Mouse (Mus musculus) forebrain, embryonic 14.5 days (tissue): ENCODE data around the gene Gabrb1. TPM values are rescaled to one million over a fixed set of nuclear protein-coding genes. Genes with fewer than 3 reads are reported as not detected.
"Not testable (repeated sequence)": the region's sequence is repeated elsewhere in the genome, so short reads cannot be mapped to it uniquely, and the experiment has no call there.

Experiments
- ATAC-seq: fragments of 200-750 bp; cut with Nextera tagmentation; 2 replicates; pipeline ENCODE4 v1.8.0; 2017; ENCODE audit warnings: mild to moderate bottlenecking, moderate library complexity
- DNase-seq: peaks from one replicate; pipeline ENCODE4 v3.0.0-alpha.2; 2015; ENCODE audit warnings: low spot score
- H3K27ac ChIP-seq: fragments of 300-500 bp; sonication (generic); 2 replicates; pipeline ENCODE4 v1.5.1; 2014; ENCODE audit warnings: low read depth, mild to moderate bottlenecking, control low read depth, low read length, moderate library complexity
- H3K27me3 ChIP-seq: fragments of 300-500 bp; sonication (generic); replicated peaks from 2 replicates; pipeline ENCODE4 v1.6.1; 2014; ENCODE audit warnings: low read length, control low read depth, mixed read lengths; ENCODE audit not compliant: control insufficient read depth, insufficient read depth
- H3K36me3 ChIP-seq: fragments of 300-500 bp; sonication (generic); 2 replicates; pipeline ENCODE4 v1.6.1; 2014; ENCODE audit warnings: low read length, control low read depth; ENCODE audit not compliant: control insufficient read depth, insufficient read depth
- H3K4me1 ChIP-seq: fragments of 300-500 bp; sonication (generic); 2 replicates; pipeline ENCODE4 v1.6.1; 2014; ENCODE audit warnings: antibody characterized with exemption, low read length, control low read depth; ENCODE audit not compliant: control insufficient read depth, insufficient read depth
- H3K4me2 ChIP-seq: fragments of 300-500 bp; sonication (generic); 2 replicates; pipeline ENCODE4 v1.6.1; 2014; ENCODE audit warnings: mild to moderate bottlenecking, control low read depth, low read length
- H3K4me3 ChIP-seq: fragments of 300-500 bp; sonication (generic); 2 replicates; pipeline ENCODE4 v1.5.1; 2014; ENCODE audit warnings: low read depth, low read length, control low read depth
- H3K9ac ChIP-seq: fragments of 300-500 bp; sonication (generic); 2 replicates; pipeline ENCODE4 v1.6.1; 2014; ENCODE audit warnings: mild to moderate bottlenecking, low read length, control low read depth, moderate library complexity
- H3K9me3 ChIP-seq: fragments of 300-500 bp; sonication (generic); replicated peaks from 2 replicates; pipeline ENCODE4 v1.6.1; 2016; ENCODE audit warnings: low read length, control low read depth, mixed read lengths; ENCODE audit not compliant: control insufficient read depth
- WGBS: fragments of 180-500 bp; shearing (Covaris S2); extraction: QIAGEN DNeasy Blood & Tissue Kit; methylation state at CpG from one replicate; pipeline ENCODE4 v1.1.7; 2014; 5-methylcytosine and 5-hydroxymethylcytosine counted together
- polyA plus RNA-seq: library from polyadenylated mRNA; unstranded; fragments of >200 nt; fragmentation: Nextera tagmentation; extraction: Ambion mirVana; gene quantifications from 2 replicates; pipeline ENCODE4 v1.2.1, GENCODE M21; 2014

Gene Gabrb1
- polyA plus RNA-seq, 1 experiment from 2014 or later: 8.5 TPM

GRCm38 (mm10) chr5:72155686-72156085 is 497.8 kb downstream of the Gabrb1 start:
- ATAC-seq, H3K27me3 ChIP-seq, DNase-seq, H3K4me2 ChIP-seq, H3K27ac ChIP-seq, H3K4me1 ChIP-seq, H3K9me3 ChIP-seq, H3K4me3 ChIP-seq, H3K9ac ChIP-seq: not testable (repeated sequence)
- peaks cover 37% of the 10 kb centered on the region for H3K36me3 ChIP-seq
- WGBS: 79% methylated on average over 3 of the region's 3 CpGs

- Histone ChIP-seq H3K9ac (no peak overlapping the region), H3K27ac (no peak overlapping the region), H3K4me2 (no peak overlapping the region), H3K27me3 (no peaks in the 10 kb centered on the region), H3K36me3 (peaks cover 46% of the 10 kb centered on the region), H3K4me1 (no peaks in the 10 kb centered on the region), H3K4me3 (no peak overlapping the region), H3K9me3 (no peaks in the 10 kb centered on the region)
- 95% methylated on average over 5 of the region's 5 CpGs for WGBS
- DNase-seq (no peak), ATAC-seq (no peak)
These were observed 498.7 kb downstream of the Gabrb1 start for GRCm38 (mm10) chr5:72156598-72156997.

- peaks cover 54% of the 10 kb centered on the region for H3K36me3 ChIP-seq
- no peak for ATAC-seq
These were observed 500.8 kb downstream of the Gabrb1 start for GRCm38 (mm10) chr5:72158667-72159066.

GRCm38 (mm10) chr5:72159537-72159936 is 501.6 kb downstream of the Gabrb1 start:
- Histone ChIP-seq H3K27me3 (no peaks in the 10 kb centered on the region), H3K27ac (no peak overlapping the region), H3K9me3 (no peaks in the 10 kb centered on the region), H3K4me2 (no peak overlapping the region), H3K4me1 (no peaks in the 10 kb centered on the region), H3K9ac (no peak overlapping the region), H3K36me3 (peaks cover 59% of the 10 kb centered on the region), H3K4me3 (no peak overlapping the region)
- ATAC-seq (no peak), DNase-seq (no peak)
- WGBS: 87% methylated on average over 6 of the region's 6 CpGs

More at GRCm38 (mm10) chr5:72158667-72159066, 500.8 kb downstream of the Gabrb1 start:
- H3K27ac ChIP-seq: no peak overlapping the region
- no peak for DNase-seq
- no peaks in the 10 kb centered on the region for H3K9me3 ChIP-seq
- WGBS: 92% methylated on average over 12 of the region's 12 CpGs
- no peaks in the 10 kb centered on the region for H3K4me1 ChIP-seq
- H3K9ac ChIP-seq: no peak overlapping the region
- no peaks in the 10 kb centered on the region for H3K27me3 ChIP-seq
- H3K4me3 ChIP-seq: no peak overlapping the region
- no peak overlapping the region for H3K4me2 ChIP-seq

- ATAC-seq: no peak
- H3K4me2 ChIP-seq: no peak overlapping the region
- no peak overlapping the region for H3K9ac ChIP-seq
- 92% methylated on average over 11 of the region's 11 CpGs for WGBS
- DNase-seq: no peak
- no peaks in the 10 kb centered on the region for H3K9me3 ChIP-seq
- H3K4me3 ChIP-seq: no peak overlapping the region
- no peaks in the 10 kb centered on the region for H3K4me1 ChIP-seq
- H3K36me3 ChIP-seq: peaks cover 54% of the 10 kb centered on the region
- no peaks in the 10 kb centered on the region for H3K27me3 ChIP-seq
- no peak overlapping the region for H3K27ac ChIP-seq
These were observed 503.0 kb downstream of the Gabrb1 start for GRCm38 (mm10) chr5:72160781-72161485.

- Histone ChIP-seq H3K4me1 (peaks cover 6% of the 10 kb centered on the region), H3K9ac (no peak overlapping the region), H3K9me3 (no peaks in the 10 kb centered on the region), H3K4me3 (no peak overlapping the region), H3K27me3 (no peaks in the 10 kb centered on the region), H3K4me2 (no peak overlapping the region), H3K36me3 (peaks cover 47% of the 10 kb centered on the region), H3K27ac (no peak overlapping the region)
- WGBS: 88% methylated on average over 5 of the region's 5 CpGs
- no peak for DNase-seq
- no peak for ATAC-seq
These were observed 504.9 kb downstream of the Gabrb1 start for GRCm38 (mm10) chr5:72162855-72163254.

GRCm38 (mm10) chr5:72164386-72164785 is 506.5 kb downstream of the Gabrb1 start:
- no peak for ATAC-seq
- H3K36me3 ChIP-seq: peaks cover 36% of the 10 kb centered on the region
- H3K9ac ChIP-seq: no peak overlapping the region
- no peak overlapping the region for H3K4me2 ChIP-seq
- H3K9me3 ChIP-seq: no peaks in the 10 kb centered on the region
- no peaks in the 10 kb centered on the region for H3K27me3 ChIP-seq
- DNase-seq: no peak
- 86% methylated on average over 7 of the region's 7 CpGs for WGBS
- H3K4me3 ChIP-seq: no peak overlapping the region
- peaks cover 6% of the 10 kb centered on the region for H3K4me1 ChIP-seq
- H3K27ac ChIP-seq: no peak overlapping the region

GRCm38 (mm10) chr5:72167594-72168284 is 509.8 kb downstream of the Gabrb1 start, which contains the start of gene Commd8:
Gene Commd8 (minus strand): TSS chr5:72168189.
- Histone ChIP-seq H3K27me3 (no peaks in the 10 kb centered on the region), H3K4me1 (peaks cover 6% of the 10 kb centered on the region), H3K9ac (peak within 1 kb of the TSS; percentile 87), H3K4me3 (peak within 1 kb of the TSS; percentile 69), H3K9me3 (no peaks in the 10 kb centered on the region), H3K27ac (peak within 1 kb of the TSS; percentile 48; the same call in 1 of the 2 replicates), H3K36me3 (peaks cover 9% of the 10 kb centered on the region; the same call in 1 of the 2 replicates), H3K4me2 (peak within 1 kb of the TSS; percentile 85)
- ATAC-seq (peak; percentile 95), DNase-seq (peak; percentile 97)
- WGBS: under 1% methylated on average over 38 of the region's 38 CpGs

GRCm38 (mm10) chr5:72168285-72168621 is 510.3 kb downstream of the Gabrb1 start:
- peak; percentile 72; the same call in 1 of the 2 replicates for ATAC-seq
- WGBS: 2% methylated on average over 3 of the region's 4 CpGs
- DNase-seq: no peak
- H3K27me3 ChIP-seq: no peaks in the 10 kb centered on the region
- peaks cover 9% of the 10 kb centered on the region; the same call in 1 of the 2 replicates for H3K36me3 ChIP-seq
- H3K4me2 ChIP-seq: peak overlapping the region; percentile 85
- H3K27ac ChIP-seq: no peak overlapping the region
- H3K9ac ChIP-seq: no peak overlapping the region
- peak overlapping the region; percentile 69 for H3K4me3 ChIP-seq
- peaks cover 6% of the 10 kb centered on the region for H3K4me1 ChIP-seq
- no peaks in the 10 kb centered on the region for H3K9me3 ChIP-seq
